Mouse (Mus musculus) limb, embryonic 14.5 days (tissue): ENCODE measurements at regions not wholly inside any gene's neighbourhood (a gene's known extent, or its start where the extent isn't known, plus 50 kb on each side); places are given as distances from the start of the nearest gene placed in this dataset.

Source experiments
- ATAC-seq: fragments of 200-750 bp; cut with Nextera tagmentation; 2 replicates; pipeline ENCODE4 v1.8.0; 2017; ENCODE audit warnings: low read depth, moderate number of reproducible peaks, moderate TSS enrichment; ENCODE audit not compliant: low FRiP score
- DNase-seq: peaks from one replicate; pipeline ENCODE4 v3.0.0-alpha.2; 2015; ENCODE audit warnings: low spot score
- H3K27ac ChIP-seq: fragments of 300-500 bp; sonication (generic); replicated peaks from 2 replicates; pipeline ENCODE4 v1.5.1; 2014; ENCODE audit warnings: low read depth, mild to moderate bottlenecking, low read length, moderate library complexity, mixed read lengths
- H3K27me3 ChIP-seq: fragments of 300-500 bp; sonication (generic); 2 replicates; pipeline ENCODE4 v1.6.1; 2014; ENCODE audit warnings: low read length, mixed read lengths; ENCODE audit not compliant: control insufficient read depth, insufficient read depth
- H3K36me3 ChIP-seq: fragments of 300-500 bp; sonication (generic); 2 replicates; pipeline ENCODE4 v1.6.1; 2014; ENCODE audit warnings: mild to moderate bottlenecking, low read length, moderate library complexity, mixed read lengths; ENCODE audit not compliant: control insufficient read depth, insufficient read depth
- H3K4me1 ChIP-seq: fragments of 300-500 bp; sonication (generic); 2 replicates; pipeline ENCODE4 v1.6.1; 2014; ENCODE audit warnings: antibody characterized with exemption, low read length, mixed read lengths; ENCODE audit not compliant: control insufficient read depth, insufficient read depth
- H3K4me2 ChIP-seq: fragments of 300-500 bp; sonication (generic); replicated peaks from 2 replicates; pipeline ENCODE4 v1.6.1; 2014; ENCODE audit warnings: low read depth, mild to moderate bottlenecking, low read length, moderate library complexity; ENCODE audit not compliant: severe bottlenecking
- H3K4me3 ChIP-seq: fragments of 300-500 bp; sonication (generic); replicated peaks from 2 replicates; pipeline ENCODE4 v1.5.1; 2014; ENCODE audit warnings: low read length
- H3K9ac ChIP-seq: fragments of 300-500 bp; sonication (generic); 2 replicates; pipeline ENCODE4 v1.6.1; 2014; ENCODE audit warnings: mild to moderate bottlenecking, low read depth, low read length, moderate library complexity; ENCODE audit not compliant: severe bottlenecking
- H3K9me3 ChIP-seq: fragments of 300-500 bp; sonication (generic); 2 replicates; pipeline ENCODE4 v1.6.1; 2016; ENCODE audit warnings: low read length; ENCODE audit not compliant: control insufficient read depth
- POLR2A ChIP-seq: fragments of 200-500 bp; IDR thresholded peaks from 2 replicates; pipeline ENCODE4 v1.8.0; 2012; ENCODE audit warnings: inconsistent platforms, mild to moderate bottlenecking, moderate library complexity, borderline replicate concordance; ENCODE audit not compliant: insufficient read depth, insufficient read length; ENCODE audit errors: extremely low read depth
- WGBS: fragments of 180-500 bp; shearing (Covaris S2); extraction: QIAGEN DNeasy Blood & Tissue Kit; methylation state at CpG from one replicate; pipeline ENCODE4 v1.1.7; 2014; 5-methylcytosine and 5-hydroxymethylcytosine counted together

DNA sequence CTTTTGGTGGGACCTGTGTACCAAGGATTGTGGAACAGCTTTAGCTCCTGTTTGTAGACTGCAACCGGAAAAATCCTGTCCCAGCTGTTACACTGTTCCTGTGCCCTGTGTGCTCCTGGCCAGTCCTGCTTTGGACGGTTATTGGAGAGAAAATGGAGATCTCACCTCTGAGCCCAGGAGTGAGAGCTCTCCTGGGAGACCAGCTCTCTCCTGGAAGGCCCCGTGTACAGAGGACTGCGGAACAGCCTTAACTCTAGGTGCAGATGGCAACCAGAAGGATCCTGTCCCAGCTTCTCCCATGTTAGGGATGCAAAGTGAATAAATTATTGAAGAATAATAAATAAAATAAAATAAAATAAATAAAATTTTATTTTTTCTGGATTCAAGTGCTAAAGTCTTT, 98.4 kb downstream of the Tm4sf1 start:
- 66% methylated on average over 4 of the region's 4 CpGs for WGBS
- H3K9ac ChIP-seq = no peak overlapping the region
- DNase-seq (no peak), ATAC-seq (no peak)
- no peak overlapping the region for H3K27ac ChIP-seq
- H3K36me3 ChIP-seq = no peaks in the 10 kb centered on the region
- no peaks in the 10 kb centered on the region for H3K4me1 ChIP-seq
- H3K27me3 ChIP-seq = no peaks in the 10 kb centered on the region
- no peak for TF ChIP-seq POLR2A
- no peak overlapping the region for H3K4me2 ChIP-seq
- no peak overlapping the region for H3K4me3 ChIP-seq
- no peaks in the 10 kb centered on the region for H3K9me3 ChIP-seq

DNA sequence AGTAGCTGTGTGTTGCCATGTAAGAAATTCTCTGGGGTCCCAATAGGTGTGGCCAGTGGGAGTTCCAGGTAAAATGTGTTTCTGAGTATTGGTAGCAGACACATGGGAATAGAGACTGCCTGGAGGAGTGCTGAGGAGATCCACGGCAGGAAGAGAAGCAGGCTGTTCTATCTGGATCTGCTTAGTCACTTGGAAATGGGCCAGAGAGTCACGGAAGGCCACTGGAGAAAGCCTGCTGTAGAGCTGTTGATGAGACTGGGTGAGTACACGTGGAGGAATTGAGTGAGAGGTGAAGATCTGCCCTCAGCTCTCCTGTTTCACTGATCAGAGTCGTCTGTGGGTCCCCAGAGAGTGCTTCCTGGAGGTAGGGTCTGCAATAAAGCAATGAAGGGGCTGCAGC, 120.2 kb downstream of the Tm4sf1 start:
- WGBS = 37% methylated on average over 4 of the region's 4 CpGs
- Histone ChIP-seq H3K9me3 (no peaks in the 10 kb centered on the region), H3K36me3 (no peaks in the 10 kb centered on the region), H3K27ac (no peak overlapping the region), H3K27me3 (no peaks in the 10 kb centered on the region), H3K9ac (no peak overlapping the region), H3K4me2 (no peak overlapping the region), H3K4me3 (no peak overlapping the region), H3K4me1 (0 out of 2 replicates have a peak, but pooled peaks cover 5% of the 10 kb centered on the region)
- DNase-seq (no peak), ATAC-seq (no peak)
- no peak for TF ChIP-seq POLR2A

DNA sequence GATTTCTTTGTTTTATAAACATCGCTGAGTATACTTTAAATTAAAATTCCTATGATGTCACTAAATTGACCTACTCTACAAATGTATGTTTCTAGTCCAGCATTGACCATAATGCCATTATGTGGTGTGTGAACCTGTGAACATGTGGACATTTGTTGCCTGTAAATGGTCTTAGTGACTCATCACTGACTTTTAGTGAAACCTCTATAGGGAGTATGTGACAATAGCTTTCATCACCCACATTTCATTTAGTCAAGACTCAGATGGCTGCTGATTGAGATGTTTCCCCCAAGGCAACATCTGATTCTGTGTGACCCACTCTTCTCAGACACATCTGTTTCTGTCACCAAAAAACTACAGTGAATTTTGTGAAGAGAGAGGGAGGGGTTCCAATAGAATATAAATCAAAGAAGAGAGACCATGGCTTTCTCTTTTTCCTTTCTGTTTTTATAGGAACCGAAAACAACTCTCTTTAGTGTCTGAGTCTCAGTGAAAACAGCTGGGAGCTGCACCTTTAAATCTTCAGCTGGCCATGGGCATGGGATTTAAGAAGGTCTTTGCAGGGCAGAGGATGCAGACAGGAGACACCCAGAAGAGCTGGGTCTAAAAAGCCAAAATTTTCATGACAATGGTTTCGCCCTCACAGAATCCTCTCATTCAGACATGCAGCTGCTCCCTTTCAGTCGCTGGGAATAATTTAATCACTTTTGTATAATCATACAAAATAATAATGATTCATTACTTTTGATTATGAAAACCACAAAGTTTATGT, 148.4 kb downstream of the Tm4sf1 start:
- TF ChIP-seq POLR2A = no peak
- H3K9me3 ChIP-seq = no peaks in the 10 kb centered on the region
- ATAC-seq (no peak), DNase-seq (no peak)
- H3K27ac ChIP-seq = no peak overlapping the region
- H3K4me3 ChIP-seq = no peak overlapping the region
- whole genome bisulfite sequencing = 62% methylated on average over 4 of the region's 4 CpGs
- no peaks in the 10 kb centered on the region for H3K4me1 ChIP-seq
- no peaks in the 10 kb centered on the region for H3K36me3 ChIP-seq
- no peaks in the 10 kb centered on the region for H3K27me3 ChIP-seq
- H3K4me2 ChIP-seq = no peak overlapping the region
- H3K9ac ChIP-seq = no peak overlapping the region

DNA sequence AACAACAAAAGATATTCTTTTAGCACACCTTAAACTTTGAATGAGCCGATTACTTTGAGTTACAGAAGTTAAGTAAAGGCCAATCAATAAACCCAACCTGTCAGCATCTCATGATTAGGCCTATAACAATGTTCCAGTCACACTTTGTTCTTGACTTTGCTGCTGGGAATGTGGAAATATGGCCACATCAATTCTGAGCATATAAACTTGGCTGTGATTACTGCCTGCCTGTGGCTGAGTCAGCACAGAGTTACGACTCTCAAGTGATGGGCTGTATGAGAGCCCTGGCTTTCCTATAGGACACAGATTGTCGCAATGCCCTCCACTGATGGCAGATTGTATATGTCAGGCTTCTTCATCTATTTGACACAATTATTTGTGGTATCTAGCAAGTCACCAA, 152.6 kb downstream of the Tm4sf1 start:
- H3K36me3 ChIP-seq = no peaks in the 10 kb centered on the region
- H3K9ac ChIP-seq = no peak overlapping the region
- H3K4me2 ChIP-seq = no peak overlapping the region
- no peak overlapping the region for H3K4me3 ChIP-seq
- H3K27ac ChIP-seq = no peak overlapping the region
- H3K4me1 ChIP-seq = no peaks in the 10 kb centered on the region
- DNase-seq = no peak
- WGBS = 73% methylated on average over 3 of the region's 3 CpGs
- no peaks in the 10 kb centered on the region for H3K27me3 ChIP-seq
- no peak for TF ChIP-seq POLR2A
- ATAC-seq = no peak
- H3K9me3 ChIP-seq = no peaks in the 10 kb centered on the region

DNA sequence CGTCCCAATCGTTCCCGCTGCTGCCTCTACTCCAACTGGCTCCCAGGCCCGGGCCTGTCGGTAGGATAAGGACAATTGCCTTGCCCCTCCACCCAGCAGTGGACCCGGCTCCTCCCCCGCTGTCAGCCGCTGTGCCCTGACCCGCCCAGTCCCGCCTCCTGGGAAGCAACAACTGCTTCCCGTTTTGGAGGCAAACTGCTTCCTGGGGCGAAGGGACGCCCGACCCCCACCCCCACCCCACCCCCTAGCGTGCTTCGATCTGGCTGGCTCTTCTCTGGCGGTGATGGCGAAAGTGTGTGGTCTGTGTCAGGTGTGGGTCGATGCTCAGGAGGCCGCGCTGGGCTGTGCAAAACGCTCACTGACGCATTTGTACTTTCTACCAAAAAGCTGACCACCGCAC, 164.9 kb downstream of the Tm4sf1 start:
- peak; percentile 50; the same call in 1 of the 2 replicates for ATAC-seq
- no peaks in the 10 kb centered on the region for H3K36me3 ChIP-seq
- 18% methylated on average over 24 of the region's 24 CpGs for WGBS
- 0 out of 2 replicates have a peak, but pooled peaks cover 3% of the 10 kb centered on the region for H3K4me1 ChIP-seq
- H3K27me3 ChIP-seq = no peaks in the 10 kb centered on the region
- H3K27ac ChIP-seq = no peak overlapping the region
- TF ChIP-seq POLR2A = no peak
- no peaks in the 10 kb centered on the region for H3K9me3 ChIP-seq
- H3K9ac ChIP-seq = peak overlapping the region; percentile 40; the same call in 1 of the 2 replicates
- DNase-seq = peak; percentile 26
- H3K4me2 ChIP-seq = peak overlapping the region; percentile 49
- H3K4me3 ChIP-seq = peak overlapping the region; percentile 34
